Mouse (Mus musculus): Measurements from ENCODE around the gene Zfp976.
"Not testable (repeated sequence)": the region's sequence is repeated elsewhere in the genome, so short reads cannot be mapped to it uniquely, and the experiment has no call there.

- TF ChIP-seq POLR2A (IDR thresholded peaks at IDR 0.05; ENCODE audit: borderline replicate concordance, extremely low read depth, low read depth, low read length); CTCF (IDR thresholded peaks at IDR 0.05; ENCODE audit: insufficient read depth, low read length): not testable (repeated sequence)
Observed at GRCm38 (mm10) chr7:42643120-42643620, 782 bp upstream of the Zfp976 start.

All from lung, adult 2 months (tissue).